Mouse (Mus musculus) liver, embryonic 13.5 days (tissue): ENCODE measurements at regions not wholly inside any gene's neighbourhood (a gene's known extent, or its start where the extent isn't known, plus 50 kb on each side); places are given as distances from the start of the nearest gene placed in this dataset.
A peak's percentile ranks its signal among the peaks of the same experiment; 100 is the strongest.
"Not testable (repeated sequence)": the region's sequence is repeated elsewhere in the genome, so short reads cannot be mapped to it uniquely, and the experiment has no call there.

Experiments used
- ATAC-seq: fragments of 200-750 bp; cut with Nextera tagmentation; 2 replicates; pipeline ENCODE4 v1.8.0; 2017; ENCODE audit warnings: low read depth, mild to moderate bottlenecking, moderate number of reproducible peaks, moderate library complexity
- DNase-seq: peaks from one replicate; pipeline ENCODE4 v3.0.0; 2022
- H3K27ac ChIP-seq: fragments of 300-500 bp; sonication (generic); 2 replicates; pipeline ENCODE4 v1.5.1; 2015; ENCODE audit warnings: moderate library complexity, mild to moderate bottlenecking, inconsistent platforms
- H3K27me3 ChIP-seq: fragments of 300-500 bp; sonication (generic); 2 replicates; pipeline ENCODE4 v1.6.1; 2015; ENCODE audit warnings: mild to moderate bottlenecking, inconsistent platforms
- H3K36me3 ChIP-seq: fragments of 300-500 bp; sonication (generic); 2 replicates; pipeline ENCODE4 v1.6.1; 2015; ENCODE audit warnings: mild to moderate bottlenecking, inconsistent platforms
- H3K4me1 ChIP-seq: fragments of 300-500 bp; sonication (generic); replicated peaks from 2 replicates; pipeline ENCODE4 v1.6.1; 2015; ENCODE audit warnings: inconsistent platforms
- H3K4me2 ChIP-seq: fragments of 300-500 bp; sonication (generic); 2 replicates; pipeline ENCODE4 v1.6.1; 2015; ENCODE audit warnings: inconsistent platforms, mild to moderate bottlenecking, moderate library complexity
- H3K4me3 ChIP-seq: fragments of 300-500 bp; sonication (generic); replicated peaks from 2 replicates; pipeline ENCODE4 v1.5.1; 2015; ENCODE audit warnings: mild to moderate bottlenecking, inconsistent platforms
- H3K9ac ChIP-seq: fragments of 300-500 bp; sonication (generic); 2 replicates; pipeline ENCODE4 v1.6.1; 2015; ENCODE audit warnings: mild to moderate bottlenecking, inconsistent platforms
- H3K9me3 ChIP-seq: fragments of 300-500 bp; sonication (generic); replicated peaks from 2 replicates; pipeline ENCODE4 v1.6.1; 2016; ENCODE audit warnings: inconsistent platforms
- WGBS: fragments of 180-500 bp; shearing (Covaris S2); methylation state at CpG from one replicate; pipeline ENCODE4 v1.1.7; 2015; ENCODE audit not compliant: insufficient replicate concordance; 5-methylcytosine and 5-hydroxymethylcytosine counted together

DNA sequence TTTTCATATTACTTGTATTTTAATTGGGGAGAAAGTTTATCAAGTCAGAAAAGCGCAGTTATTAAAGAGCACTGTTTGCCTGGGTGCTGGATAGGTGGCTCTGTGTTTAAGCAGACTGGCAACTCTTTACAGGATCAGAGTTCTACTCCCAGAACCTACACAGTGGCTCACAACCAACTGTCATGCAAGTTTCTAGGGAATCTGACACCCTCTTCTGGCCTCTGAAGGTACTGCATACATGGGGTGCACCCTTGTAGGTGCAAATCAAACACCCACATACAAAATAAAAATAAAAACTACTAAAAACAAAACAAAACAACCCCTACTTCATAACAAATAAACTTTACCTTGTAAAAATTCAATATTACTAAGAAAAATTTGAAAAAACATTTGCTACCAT is 93.0 kb upstream of the Palmd start:
- Histone ChIP-seq H3K27ac (peak overlapping the region; percentile 41; the same call in 1 of the 2 replicates), H3K4me3 (no peak overlapping the region), H3K4me2 (no peak overlapping the region), H3K9me3 (no peaks in the 10 kb centered on the region), H3K36me3 (no peaks in the 10 kb centered on the region), H3K4me1 (no peaks in the 10 kb centered on the region; the same call in 1 of the 2 replicates), H3K27me3 (no peaks in the 10 kb centered on the region), H3K9ac (no peak overlapping the region)
- WGBS = 58% methylated on average over 1 of the region's 1 CpGs
- DNase-seq = no peak
- no peak for ATAC-seq

DNA sequence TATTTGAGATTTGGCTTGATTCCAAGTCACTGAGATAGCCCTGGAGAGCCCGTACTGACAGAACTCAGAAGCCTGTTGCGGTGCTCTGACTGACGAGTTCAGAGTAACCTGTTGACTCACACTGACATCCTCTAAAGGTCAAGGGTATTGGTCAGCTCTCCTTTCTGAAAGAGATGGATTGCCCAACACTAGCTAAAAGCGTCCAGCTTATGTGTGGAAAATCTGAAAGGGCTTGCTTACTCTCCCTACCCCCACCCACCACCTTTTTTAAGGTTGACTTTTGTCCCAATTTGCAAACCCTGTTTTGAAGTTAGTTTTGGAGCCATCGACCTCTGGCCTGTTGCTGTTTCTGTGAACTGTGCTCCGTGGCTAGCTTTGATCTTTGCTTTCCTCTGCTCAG is 92.4 kb upstream of the Palmd start:
- Histone ChIP-seq H3K9me3 (no peaks in the 10 kb centered on the region), H3K4me3 (no peak overlapping the region), H3K9ac (no peak overlapping the region), H3K27me3 (no peaks in the 10 kb centered on the region), H3K27ac (0 out of 2 replicates have a peak overlapping the region, but pooled peaks have one; percentile 53), H3K4me1 (no peaks in the 10 kb centered on the region; the same call in 1 of the 2 replicates), H3K4me2 (no peak overlapping the region), H3K36me3 (no peaks in the 10 kb centered on the region)
- DNase-seq (no peak), ATAC-seq (peak; percentile 89)
- WGBS = 46% methylated on average over 6 of the region's 6 CpGs

DNA sequence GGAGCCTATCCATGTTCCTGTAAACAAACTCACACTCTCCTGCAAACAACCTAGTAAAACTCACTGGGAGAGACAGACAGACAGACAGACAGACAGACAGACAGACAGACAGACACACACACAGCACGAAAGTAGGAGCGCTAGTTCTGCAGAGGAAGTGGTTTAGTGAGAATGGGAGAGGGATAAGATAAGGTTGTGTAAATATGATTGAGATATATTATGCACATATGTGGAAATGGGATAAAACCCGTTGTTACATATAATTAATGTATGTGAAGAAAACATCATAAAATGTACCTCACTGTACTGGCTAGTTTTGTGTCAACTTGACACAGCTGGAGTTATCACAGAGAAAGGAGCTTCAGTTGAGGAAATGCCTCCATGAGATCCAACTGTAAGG is 85.9 kb upstream of the Palmd start:
- not testable (repeated sequence) for DNase-seq, H3K27me3 ChIP-seq, H3K4me3 ChIP-seq, H3K36me3 ChIP-seq, H3K9ac ChIP-seq, H3K27ac ChIP-seq, H3K4me1 ChIP-seq, ATAC-seq, H3K4me2 ChIP-seq, H3K9me3 ChIP-seq
- WGBS = 37% methylated on average over 3 of the region's 3 CpGs

DNA sequence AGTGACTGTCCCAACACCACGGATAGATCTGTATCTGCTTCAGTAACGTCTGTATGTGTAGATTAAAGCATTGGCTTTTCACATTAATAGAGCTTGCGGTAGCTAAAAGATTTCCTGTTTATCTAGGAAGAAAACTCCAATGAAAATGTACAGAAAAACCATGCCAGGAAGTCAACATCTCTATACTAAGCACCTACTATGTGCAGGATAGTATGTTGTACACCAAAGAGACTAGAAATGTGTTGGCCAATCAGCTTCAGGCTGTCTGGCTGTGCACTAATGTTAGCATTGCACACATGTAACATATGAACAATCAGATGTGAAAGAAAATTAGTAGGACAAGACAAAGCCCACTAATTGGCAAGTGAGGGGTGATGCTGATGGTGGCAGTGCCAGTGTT is 82.6 kb upstream of the Palmd start:
- ATAC-seq = no peak
- 51% methylated on average over 3 of the region's 3 CpGs for WGBS
- H3K9ac ChIP-seq = no peak overlapping the region
- no peak overlapping the region for H3K4me2 ChIP-seq
- no peak for DNase-seq
- no peaks in the 10 kb centered on the region for H3K36me3 ChIP-seq
- no peaks in the 10 kb centered on the region for H3K9me3 ChIP-seq
- no peak overlapping the region for H3K27ac ChIP-seq
- H3K4me3 ChIP-seq = no peak overlapping the region
- H3K27me3 ChIP-seq = no peaks in the 10 kb centered on the region
- H3K4me1 ChIP-seq = no peaks in the 10 kb centered on the region; the same call in 1 of the 2 replicates

DNA sequence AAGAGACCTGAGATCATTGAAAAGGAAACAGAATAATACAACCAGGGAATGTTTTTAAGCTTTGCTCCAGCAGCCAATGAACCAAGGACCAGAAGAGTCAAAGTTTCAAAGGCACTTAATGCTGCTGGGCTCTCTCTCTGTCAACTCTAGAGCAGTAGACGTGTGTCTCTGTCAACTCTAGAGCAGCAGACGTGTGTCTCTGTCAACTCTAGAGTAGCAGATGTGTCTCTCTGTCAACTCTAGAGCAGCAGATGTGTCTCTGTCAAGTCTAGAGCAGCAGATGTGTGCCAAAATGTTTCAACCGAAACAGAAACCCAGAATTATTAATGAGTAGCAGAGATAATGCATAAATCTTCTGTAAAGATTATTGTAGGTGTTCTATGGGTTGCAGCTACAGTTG is 82.1 kb upstream of the Palmd start:
- Histone ChIP-seq H3K27ac (no peak overlapping the region), H3K4me3 (no peak overlapping the region), H3K9ac (no peak overlapping the region), H3K4me2 (no peak overlapping the region), H3K27me3 (no peaks in the 10 kb centered on the region), H3K9me3 (no peaks in the 10 kb centered on the region), H3K36me3 (no peaks in the 10 kb centered on the region), H3K4me1 (no peaks in the 10 kb centered on the region; the same call in 1 of the 2 replicates)
- no peak for ATAC-seq
- 38% methylated on average over 3 of the region's 3 CpGs for WGBS
- DNase-seq = no peak

DNA sequence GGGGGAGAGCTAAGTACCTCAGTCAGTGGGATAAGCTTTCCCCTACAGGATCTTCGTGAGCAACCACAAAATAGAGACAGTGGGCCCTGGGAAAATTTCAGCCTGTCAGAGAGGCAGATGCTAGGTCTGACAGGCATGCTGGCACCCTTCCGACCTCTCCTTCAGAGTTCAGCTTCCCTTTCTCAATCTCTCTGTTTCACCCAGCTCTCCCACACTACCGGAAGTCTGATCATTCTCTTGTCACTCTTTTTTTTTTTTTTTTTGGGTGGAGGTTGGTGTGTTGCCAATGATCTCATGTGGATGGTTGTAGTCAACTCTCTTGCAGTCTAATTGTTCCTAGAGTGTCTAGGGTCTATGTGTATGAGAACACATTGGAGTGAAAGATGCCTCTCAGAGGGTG is 80.6 kb upstream of the Palmd start:
- Histone ChIP-seq H3K36me3 (no peaks in the 10 kb centered on the region), H3K9me3 (no peaks in the 10 kb centered on the region), H3K4me3 (no peak overlapping the region), H3K27ac (no peak overlapping the region), H3K27me3 (no peaks in the 10 kb centered on the region), H3K4me2 (no peak overlapping the region), H3K4me1 (no peaks in the 10 kb centered on the region; the same call in 1 of the 2 replicates), H3K9ac (no peak overlapping the region)
- 26% methylated on average over 3 of the region's 3 CpGs for WGBS
- DNase-seq = no peak
- ATAC-seq = no peak

DNA sequence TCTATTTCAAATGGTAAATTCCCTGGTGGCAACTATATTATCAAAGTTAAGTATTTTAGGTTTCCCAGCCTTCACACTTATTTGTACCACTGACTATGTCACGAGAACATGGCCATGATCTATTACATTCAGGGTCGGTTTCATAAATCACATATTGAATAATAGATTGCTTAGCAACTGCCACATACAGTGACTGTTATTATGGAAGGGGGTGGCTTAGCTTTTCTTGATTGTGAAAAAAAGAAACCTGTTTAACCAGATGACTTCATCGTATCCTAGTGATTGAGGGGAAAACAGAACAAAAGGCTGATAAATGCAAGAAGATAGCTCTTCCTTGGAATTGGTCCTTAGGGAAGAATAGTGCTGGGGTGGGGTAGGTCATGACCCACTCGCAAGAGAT is 76.0 kb upstream of the Palmd start:
- Histone ChIP-seq H3K9ac (no peak overlapping the region), H3K27me3 (no peaks in the 10 kb centered on the region), H3K4me3 (no peak overlapping the region), H3K9me3 (no peaks in the 10 kb centered on the region), H3K36me3 (no peaks in the 10 kb centered on the region), H3K4me1 (no peaks in the 10 kb centered on the region; the same call in 1 of the 2 replicates), H3K4me2 (no peak overlapping the region), H3K27ac (no peak overlapping the region)
- DNase-seq (no peak), ATAC-seq (no peak)
- WGBS = 67% methylated on average over 4 of the region's 4 CpGs

DNA sequence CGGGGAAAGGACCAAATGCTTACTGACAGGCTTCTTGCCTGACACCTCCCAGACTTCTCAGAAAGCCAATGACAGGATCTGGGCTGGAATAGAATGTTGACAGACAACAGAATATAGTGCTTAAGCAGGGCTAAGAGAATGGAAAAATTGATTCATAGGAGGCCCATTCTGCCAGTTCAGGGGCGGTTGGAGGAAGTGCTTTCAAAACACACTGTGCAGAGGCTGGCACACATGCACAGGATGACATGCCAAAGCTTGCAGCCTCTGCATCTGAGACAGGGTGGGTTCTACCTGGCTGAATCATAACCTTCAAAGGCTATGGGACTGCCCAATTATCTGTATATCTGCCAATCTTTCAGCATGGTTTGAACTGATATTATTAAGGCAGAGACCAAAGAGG is 75.5 kb upstream of the Palmd start:
- H3K9me3 ChIP-seq = no peaks in the 10 kb centered on the region
- H3K9ac ChIP-seq = no peak overlapping the region
- H3K4me1 ChIP-seq = no peaks in the 10 kb centered on the region; the same call in 1 of the 2 replicates
- H3K4me2 ChIP-seq = no peak overlapping the region
- H3K36me3 ChIP-seq = no peaks in the 10 kb centered on the region
- ATAC-seq (no peak), DNase-seq (no peak)
- no peak overlapping the region for H3K27ac ChIP-seq
- 56% methylated on average over 2 of the region's 2 CpGs for WGBS
- H3K4me3 ChIP-seq = no peak overlapping the region
- H3K27me3 ChIP-seq = no peaks in the 10 kb centered on the region

DNA sequence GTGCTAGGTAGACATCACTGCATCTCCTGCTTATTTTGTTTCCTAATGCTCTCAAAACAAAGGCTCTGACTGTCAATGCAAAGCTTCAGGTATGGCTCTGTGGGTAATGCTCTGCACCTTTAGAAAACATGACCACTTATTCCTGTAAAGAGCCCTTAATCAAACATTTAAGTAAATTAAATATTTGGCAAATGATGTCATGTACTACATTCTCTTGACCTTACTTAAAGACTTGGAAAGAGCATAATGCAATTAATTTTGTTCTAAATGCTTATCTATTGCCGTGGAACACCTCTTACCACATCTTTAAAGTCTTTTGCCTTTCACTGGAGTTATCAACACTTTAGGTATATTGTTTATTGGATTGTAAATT is 70.1 kb upstream of the Palmd start:
- Histone ChIP-seq H3K4me2 (no peak overlapping the region), H3K36me3 (no peaks in the 10 kb centered on the region), H3K27ac (no peak overlapping the region), H3K4me3 (no peak overlapping the region), H3K4me1 (no peaks in the 10 kb centered on the region), H3K27me3 (no peaks in the 10 kb centered on the region), H3K9ac (no peak overlapping the region), H3K9me3 (no peaks in the 10 kb centered on the region)
- ATAC-seq (no peak), DNase-seq (no peak)
- 42% methylated on average over 1 of the region's 1 CpGs for WGBS

DNA sequence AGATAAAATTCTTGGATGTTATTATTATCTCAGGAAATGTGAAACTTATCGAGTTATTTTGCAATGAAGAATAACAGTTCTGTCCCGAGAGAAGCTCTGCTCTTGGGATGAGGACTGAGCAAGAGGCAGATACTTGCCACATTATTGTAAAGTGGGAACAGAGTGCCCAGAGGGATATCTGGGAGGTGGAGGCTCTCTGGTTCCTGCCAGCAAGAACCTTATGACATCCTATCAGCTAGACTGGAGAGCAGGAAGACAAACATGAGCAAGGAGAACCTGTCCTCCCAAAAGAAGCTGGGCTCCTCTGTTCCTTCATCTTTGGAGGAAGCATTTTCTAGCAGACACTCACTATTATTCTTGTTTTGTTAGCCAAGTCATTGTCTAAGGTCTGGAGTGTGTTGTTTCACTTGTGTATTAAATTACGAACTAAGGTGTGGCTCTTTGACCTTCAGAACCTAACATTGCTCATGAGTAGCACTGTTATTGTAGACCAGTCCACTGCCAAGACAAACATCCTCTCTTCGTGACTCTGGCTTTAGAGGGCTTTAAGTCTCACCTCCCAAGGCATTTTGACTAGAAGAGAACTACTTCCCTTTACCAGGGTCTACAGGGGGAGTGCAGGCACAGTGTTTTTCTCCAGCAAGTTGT is 69.6 kb upstream of the Palmd start:
- Histone ChIP-seq H3K36me3 (no peaks in the 10 kb centered on the region), H3K4me2 (no peak overlapping the region), H3K27ac (no peak overlapping the region), H3K4me3 (no peak overlapping the region), H3K27me3 (no peaks in the 10 kb centered on the region), H3K4me1 (no peaks in the 10 kb centered on the region), H3K9me3 (no peaks in the 10 kb centered on the region), H3K9ac (no peak overlapping the region)
- no peak for ATAC-seq
- DNase-seq = no peak
- WGBS = 49% methylated on average over 4 of the region's 4 CpGs
